Mouse (Mus musculus): ENCODE measurements around the gene Scn3b.

Scn3b gene

DNA sequence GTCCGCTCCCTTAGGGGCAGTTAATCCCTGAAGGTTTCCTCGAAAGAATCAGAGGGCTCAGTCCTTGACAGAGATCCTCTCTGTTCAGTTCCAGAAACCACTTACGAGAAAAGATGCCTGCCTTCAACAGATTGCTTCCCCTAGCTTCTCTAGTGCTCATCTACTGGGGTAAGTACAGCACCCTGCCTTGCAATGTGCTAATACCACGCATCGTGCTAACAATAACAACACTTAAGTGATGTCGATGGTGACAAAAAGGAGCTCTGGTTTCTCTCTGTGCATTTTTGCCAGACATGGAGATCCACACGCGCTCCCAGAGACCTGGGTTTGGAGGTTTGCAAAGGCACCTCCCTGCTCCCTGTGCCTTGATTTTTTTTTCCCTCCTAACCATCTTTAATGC, 863 bp downstream of the Scn3b start:
- DNase-seq = no peak

DNA sequence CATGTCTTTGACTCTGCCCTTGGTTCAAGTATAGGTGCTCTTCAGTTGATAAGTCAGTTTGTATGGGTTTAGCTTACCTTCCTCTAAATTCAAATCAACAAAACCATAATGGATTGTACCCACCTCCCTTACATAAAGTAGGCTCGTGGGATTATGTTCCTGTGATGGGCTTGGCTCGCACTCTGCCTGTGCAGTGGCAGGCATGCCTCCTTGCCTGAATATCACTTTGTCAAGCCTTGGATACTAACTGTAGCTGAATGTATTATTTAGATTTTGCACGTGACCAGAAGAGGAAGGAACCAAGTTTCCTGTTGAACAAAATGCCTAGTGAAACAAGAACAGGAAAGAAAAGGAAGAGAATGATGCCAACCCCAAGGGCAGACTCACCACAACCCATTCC, 2.1 kb downstream of the Scn3b start:
- no peak for DNase-seq

DNA sequence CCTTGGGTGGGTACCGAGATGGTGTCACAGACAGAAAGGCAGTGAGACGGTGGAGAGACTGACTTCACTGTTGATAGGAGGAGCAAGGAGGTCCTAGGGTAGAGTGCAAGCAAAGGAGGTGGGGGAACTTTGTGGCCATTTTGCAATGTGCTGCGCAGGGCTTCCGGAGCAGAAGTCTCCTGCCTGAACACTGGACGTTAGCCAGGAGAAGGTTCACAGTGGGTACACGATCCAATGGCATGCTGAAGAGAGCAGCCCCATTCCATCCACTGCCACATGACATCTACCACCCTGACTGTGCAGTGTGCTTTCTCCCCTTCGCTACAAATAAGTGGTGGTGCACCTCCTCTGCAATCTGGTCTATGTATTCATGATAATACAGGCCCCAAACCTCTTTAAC, 3.8 kb downstream of the Scn3b start:
- no peak for DNase-seq

DNA sequence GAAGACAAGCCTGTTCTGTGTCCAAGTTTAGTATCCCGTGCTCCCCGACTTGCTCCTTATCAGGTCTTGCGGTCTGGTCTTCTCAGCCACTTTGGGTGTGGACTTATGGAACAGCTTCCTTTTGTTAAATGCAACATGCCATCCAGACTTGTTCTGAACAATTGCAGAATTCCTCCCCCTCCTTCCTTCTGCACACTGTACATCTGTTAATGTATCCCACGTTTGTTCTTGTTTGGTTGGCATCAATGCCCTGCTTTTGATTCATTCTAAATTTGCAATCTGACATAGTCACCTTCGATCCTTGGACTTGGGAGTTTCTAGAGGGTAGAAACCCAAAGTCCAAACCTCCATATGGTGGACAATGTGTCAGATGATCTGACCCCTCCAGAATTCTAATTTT, 6.9 kb downstream of the Scn3b start:
- no peak for DNase-seq

DNA sequence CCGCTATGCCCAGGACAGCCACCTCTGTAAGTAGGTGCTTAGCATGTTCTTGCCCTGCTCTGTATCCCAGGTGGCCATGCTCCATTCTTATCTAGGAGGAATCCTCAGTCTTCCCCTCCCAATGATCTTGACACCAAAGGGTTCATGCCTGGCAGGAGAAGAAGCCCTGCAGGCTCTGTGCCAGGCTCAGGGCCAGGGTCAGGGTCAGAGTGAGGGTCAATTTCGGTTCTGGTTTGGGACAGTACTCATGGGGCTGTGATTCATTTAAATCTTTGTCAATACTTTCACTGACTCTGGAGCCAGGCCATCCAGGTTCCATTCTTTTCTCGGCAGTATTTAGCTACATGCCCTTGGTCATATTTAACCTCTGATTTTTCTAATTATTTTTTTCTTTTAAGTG, 8.7 kb downstream of the Scn3b start:
- DNase-seq = no peak

DNA sequence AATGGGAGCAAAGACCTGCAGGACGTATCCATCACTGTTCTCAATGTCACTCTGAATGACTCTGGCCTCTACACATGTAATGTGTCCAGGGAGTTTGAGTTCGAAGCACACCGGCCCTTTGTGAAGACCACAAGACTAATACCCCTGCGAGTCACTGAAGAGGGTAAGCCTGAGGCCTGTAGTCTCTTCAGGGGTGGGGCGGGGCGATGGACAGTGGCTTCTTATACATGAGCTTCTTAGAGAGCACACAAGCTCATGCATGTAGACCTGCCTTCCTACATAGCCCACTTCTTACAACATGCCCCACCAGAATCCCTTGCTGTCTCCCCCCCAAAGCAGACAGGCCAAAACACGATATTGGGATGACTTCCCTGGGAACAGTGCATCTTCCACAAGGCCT, 10.4 kb downstream of the Scn3b start:
- no peak for DNase-seq

DNA sequence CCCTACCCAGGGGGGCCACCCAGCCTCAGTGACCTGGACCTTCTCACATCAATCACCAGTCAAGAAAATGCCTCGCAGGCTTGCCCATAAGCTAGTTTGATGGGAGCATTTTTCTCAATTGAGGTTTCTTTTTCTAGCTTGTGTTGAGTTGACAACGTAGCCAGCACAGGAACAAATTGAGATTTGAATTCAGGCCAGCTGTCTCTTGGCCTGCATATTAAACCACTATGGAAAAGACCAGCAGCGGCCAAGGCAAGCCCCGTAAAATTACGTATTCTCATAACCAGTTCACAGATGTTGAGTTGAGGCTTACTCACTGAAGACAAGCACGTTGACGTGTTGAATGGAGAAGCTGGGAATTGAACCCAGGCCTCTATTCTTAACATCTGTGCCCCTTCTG, 14.0 kb downstream of the Scn3b start:
- no peak for DNase-seq

DNA sequence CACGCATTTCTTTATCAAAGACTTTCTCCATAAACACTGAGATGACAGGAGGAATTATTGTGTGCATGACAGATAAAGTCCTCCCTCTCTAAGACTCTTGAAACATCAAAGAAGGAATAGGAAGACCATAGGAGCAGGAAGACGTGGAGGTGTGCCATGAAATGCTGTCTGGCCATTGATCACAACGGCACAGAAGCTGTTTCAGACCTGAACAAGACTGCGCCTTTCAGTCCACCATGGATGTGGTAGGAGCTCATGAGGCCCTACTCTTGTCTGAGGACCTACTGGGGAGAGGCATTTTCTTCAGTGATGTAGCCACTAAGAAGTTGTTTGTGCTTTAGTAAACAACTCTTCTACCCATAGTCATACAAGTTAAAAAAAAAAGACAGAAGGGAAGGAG, 23.5 kb downstream of the Scn3b start:
- no peak for DNase-seq

DNA sequence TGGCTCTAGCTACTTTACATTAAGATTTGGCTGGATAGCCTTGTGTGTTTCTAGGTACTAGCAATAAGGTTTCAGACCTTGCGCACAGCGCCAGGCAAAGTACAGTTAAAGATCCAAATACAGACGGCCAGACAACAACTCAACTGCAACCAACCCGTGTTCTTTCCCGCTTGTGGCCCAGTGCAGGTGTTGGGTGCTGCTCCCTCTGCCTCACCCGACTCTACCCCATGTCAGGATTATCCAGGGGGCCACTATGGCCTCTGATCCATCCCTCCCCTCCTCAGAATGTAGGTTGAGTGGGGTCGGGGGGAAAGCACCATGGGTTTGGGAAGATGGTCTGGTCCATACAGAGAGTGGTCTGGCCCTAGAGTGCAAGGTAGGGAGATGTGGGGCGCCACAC, 24.3 kb downstream of the Scn3b start:
- DNase-seq = no peak

DNA sequence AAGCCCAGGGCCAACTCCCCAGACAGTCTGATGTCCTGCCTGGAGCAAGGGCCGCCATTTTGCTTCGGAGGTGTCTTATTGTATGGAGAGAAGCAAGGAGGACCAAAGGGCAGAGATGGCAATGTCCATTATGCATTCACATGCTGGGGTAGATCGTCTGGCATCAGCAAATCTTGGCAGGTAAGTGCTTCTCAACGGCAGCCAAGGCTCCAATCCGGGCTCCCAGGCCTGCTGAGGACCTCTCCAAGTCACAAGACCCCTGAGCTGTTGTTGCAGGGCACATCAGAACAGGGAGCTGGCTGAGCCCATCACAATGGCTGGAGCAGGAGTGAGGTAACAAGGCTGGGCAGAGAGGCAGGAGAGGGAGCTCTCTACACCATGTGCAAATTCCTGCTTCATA, 24.7 kb downstream of the Scn3b start:
- DNase-seq = no peak

DNA sequence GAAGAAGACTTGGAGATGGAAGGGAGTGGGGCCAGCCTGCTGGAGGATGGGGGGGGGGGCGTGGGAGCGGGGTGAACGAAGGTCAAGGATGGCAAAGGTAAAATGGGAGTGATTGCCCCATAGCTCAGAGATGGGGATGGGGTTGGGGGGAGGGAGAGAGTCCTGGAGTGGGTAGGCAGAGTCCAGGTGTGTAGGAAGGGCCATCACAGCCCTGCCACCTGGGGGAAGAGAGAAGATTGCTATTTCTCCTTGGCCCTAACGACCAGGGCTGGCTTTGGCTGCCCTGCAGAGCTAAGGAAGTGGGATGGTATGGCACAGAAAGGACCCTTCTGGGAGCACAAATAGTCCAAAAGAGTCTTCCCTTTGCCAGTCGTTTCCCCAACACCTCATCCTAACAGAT, 25.2 kb downstream of the Scn3b start:
- no peak for DNase-seq

DNA sequence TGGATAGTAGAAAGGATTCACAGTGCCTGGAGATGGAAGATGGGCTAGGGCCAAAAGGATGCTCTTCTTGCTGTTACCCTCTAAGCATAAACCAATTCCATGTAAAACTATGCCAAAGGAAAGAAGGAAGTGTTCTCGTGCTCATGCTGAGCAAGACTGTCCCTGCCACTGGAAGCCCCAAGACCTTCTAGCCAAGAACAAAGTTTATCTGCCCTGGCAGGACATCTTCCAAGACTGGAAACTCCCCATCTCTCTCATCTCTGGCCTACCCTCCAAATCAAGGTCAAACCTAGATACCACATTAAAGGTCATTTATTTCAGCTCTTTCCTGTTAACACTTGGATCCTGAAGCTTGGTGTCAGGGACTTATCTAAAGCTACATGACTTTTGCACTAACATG, 25.8 kb downstream of the Scn3b start:
- DNase-seq = no peak

DNA sequence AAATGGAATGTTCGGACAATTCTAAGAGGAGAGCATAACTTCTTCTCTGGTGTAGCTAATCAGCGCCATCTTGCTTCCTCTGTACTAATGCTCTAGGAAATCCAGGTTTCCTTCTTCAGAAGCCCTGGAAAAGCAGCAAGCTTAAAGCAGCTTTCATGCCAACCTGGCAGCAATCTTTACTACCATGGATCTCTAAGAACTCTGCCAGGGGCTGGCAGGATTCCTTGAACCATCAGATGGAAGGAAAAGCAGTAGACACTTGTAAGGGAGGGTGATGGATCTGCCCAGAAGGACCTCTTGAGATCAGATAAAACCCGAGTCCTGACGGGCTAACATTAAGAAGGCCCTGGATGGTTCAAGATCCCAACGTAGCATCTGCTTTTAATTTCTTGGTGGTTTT, 27.2 kb downstream of the Scn3b start:
- peak; percentile 79 for DNase-seq

DNA sequence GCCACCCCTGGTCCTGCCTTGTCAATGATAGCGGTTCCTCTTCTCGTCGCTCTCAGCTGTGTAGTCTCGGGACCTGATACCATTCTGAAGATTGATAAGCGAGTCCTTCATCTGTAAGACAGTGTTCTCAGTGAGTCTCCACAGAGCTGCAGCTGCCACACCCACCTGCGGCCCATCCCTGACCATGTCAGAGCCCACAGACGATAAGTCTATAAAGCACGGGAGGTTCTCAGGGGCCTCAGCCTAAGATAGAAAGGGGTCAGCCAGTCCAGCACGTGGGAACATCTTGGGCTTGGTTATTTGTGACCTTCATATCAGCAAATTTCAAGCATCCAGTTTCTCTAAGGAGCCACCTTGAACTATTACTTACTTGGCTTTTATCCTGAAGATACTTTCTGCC, 29.0 kb downstream of the Scn3b start:
- no peak for DNase-seq

DNA sequence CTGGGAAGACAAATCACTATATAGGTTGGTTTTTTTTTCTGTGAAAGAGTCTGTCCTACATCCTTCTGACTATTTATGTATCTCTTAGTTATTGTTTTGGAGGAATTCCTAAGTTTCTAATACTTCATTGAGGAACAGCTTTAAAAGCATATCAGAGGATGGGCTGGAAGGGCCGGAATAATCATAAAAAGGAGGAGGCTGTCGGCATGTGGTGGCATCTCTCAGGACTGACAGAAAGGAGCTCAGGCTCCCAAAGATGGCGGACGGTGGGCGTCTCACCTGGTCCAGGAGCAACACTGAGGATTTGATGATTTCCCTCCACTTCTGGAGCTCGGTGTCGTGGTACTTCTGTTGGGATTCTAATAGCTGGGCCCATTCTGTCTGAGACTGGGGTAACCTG, 30.3 kb downstream of the Scn3b start:
- DNase-seq = no peak

DNA sequence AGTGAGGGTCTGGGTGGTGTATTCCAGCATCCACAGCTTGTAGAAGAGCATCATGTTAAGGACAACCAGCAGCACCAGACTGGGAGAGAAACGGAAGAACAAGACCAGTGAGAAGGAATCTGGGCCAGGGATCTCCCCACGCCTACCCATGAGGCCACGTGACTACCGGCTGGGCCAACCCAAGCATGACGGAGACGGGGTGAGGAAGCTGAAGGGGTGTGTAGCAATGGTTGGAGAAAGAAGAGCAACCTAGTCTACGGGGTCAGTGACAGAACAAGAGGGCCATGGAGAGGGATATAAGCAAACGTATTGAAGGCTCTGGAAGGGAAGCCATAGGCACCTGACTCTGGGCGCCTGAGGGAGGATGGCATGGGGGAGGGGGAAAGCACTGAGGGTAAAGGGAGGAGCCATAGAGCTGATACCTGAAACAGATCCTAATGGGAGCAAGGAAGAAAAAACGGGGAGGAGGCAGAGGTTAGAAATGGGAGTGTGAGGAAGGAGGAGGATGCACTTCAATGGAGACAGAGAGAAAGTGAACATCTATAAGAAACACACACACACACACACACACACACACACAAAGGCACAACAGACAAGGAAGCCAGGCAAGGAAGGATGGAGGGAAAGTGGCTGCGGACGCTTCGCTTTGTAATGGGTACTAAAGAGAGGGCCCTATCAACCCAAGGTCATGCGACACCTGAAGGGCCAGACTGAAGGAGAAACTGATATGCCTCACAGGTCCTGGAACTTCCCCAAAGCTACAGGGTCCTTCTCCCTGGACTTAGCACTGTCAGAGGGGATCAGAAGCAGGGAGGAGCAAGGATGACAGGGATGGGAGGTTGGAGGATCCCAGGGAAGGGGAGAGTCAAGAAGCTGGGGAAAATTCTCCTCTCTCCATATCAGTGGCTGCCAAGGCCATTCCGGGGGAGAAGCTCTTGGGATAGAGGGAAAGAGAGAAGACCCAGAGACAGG, 31.3 kb downstream of the Scn3b start:
- DNase-seq = no peak

DNA sequence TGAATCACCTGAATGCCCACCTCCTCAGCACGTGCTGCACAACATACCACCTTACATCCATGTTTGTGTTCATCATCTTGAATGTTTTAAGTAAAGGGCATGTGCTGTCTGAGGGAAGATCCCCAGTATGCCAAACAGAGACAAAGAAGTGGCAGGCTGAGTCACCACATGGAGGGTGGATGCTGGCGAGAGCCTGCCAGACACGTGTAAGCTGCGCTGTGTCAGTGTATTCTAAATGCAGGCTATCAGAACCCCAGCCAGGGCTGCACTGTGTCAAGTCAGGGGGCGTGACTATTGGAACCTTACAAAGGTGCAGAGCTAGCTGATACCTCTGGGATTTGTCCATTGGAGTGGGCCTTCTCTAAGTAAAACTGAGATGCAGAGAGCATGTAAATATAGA, 32.5 kb downstream of the Scn3b start:
- DNase-seq = no peak

DNA sequence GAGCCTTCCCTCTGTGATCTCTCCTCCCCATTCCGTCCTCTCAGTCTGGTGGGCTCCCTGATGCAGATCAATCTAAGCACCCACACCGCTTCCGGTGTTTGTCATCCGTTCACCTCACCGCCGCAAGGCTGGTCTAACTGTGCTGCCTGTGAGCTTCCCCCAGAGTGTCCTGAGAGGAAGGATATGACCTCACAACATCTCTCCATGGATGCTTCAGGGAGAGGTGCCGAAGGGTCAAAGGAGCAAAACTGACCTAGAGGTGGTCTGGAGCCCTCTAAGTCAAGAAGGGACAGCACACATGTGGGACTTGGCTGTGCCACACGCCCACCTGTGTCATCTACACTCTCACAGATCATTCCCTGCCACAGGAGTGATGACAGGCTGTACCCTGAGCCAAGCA, 33.4 kb downstream of the Scn3b start:
- no peak for DNase-seq

DNA sequence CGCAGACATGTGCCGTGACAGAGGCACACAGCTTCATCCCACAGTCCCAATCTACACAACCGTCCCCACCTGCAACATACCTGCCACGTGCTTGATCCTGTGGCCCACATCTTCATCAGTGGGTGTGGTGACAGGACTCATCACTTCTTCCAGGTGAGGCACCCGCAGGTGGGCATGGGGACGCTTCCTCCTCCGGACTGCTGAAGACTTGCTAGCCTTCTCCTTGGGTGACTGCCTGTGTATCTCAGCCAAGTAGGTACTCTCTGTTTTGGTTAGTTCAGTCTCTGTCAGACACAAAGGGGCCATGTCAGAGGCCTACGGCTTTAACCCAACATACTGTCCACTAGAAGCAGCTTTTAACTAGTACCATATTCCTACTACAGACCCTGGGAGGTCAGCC, 35.2 kb downstream of the Scn3b start:
- DNase-seq = no peak

DNA sequence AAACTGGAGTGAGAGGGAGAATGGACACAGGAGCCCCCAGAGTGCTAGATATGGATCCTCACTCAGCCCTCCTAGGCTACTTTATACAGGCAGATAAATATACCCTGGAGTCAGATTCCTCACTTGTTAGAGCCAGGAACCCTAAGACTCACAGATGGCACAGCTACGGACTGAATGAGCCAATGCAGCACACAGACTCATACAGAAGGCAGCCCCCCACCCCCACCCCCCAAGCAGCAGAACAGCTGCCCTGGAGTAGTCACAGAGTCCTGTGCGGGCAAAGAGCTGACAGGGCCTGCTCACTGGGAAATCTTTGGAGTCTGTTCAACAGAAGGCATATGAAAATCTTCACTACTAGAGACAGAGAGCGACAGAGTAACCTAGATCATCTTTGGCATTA, 38.3 kb downstream of the Scn3b start:
- DNase-seq = no peak

DNA sequence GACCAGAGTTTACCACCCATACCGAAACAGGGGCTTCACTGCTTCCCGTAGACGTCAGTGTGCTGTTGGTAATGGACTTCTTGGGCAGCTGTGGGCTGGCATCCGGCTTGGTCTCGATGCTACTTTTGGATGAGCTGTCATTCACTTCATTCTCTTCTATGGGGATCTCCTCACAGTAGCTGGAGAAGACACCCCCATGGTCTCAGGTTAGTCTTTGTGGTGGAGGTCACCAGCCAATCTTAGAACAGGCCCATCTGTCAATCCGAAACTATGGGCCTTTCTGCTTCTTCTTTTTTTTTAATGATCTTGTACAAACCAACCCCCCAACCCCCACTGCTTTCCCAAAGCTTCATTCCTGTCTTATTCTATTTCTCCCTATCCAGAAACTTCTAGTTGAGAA, 40.9 kb downstream of the Scn3b start:
- DNase-seq = no peak

DNA sequence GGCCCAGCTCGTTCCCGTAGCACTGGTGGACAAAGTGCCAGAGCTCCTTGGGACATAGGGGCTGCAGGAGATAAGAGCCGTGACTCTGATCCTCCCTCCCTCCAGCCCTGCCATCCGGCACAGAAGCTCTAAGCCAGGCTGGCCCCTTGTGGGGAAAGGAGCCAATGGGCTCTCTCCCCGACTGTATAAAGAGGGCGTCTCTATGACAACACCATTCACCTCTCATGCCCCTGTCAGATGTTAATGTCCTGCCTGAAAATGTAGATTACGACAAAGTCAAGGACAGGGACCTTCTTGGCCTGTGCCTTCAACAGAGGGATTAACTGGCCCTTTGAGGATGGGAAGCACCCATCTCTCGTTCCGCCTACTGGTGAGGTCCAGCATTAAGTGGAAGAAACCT, 42.8 kb downstream of the Scn3b start:
- no peak for DNase-seq

DNA sequence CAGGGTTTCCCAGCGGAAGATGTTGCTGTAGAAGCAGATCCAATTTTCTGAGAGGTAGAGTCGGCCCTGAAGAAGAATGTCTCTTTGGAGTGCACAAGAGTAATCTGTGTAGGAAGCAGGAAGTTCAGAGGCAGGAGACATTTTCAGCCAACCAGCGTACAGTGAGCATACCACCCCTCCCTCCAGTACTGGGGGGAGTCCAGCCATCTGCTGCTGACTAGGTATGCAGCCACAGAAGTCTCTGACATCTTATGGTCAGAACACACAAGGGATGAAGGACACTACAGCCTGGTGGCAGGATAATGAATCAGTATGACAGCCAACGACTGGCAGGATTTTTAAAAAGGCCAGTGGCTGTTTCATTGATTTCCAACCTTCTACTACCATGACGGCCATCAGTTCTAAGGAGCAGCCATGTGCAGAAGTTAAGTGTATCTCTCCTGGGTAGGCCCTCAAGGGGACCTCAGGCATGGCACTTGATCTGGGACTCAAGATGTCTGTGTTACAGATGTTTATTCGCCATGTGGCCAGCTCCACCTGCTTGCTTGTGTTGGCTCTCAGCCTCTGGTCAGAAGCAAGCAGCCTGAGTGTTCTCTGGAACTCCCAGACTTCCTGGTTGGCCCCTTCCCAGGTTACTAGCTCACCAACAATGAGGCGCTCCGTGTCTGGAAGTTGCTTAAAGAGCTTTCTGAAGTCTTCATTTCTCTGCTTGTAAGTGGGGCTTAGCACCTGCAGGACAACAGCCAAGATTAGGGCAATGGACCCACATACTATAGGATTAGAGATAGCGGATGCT, 48.0 kb downstream of the Scn3b start:
- DNase-seq = peak; percentile 49

DNA sequence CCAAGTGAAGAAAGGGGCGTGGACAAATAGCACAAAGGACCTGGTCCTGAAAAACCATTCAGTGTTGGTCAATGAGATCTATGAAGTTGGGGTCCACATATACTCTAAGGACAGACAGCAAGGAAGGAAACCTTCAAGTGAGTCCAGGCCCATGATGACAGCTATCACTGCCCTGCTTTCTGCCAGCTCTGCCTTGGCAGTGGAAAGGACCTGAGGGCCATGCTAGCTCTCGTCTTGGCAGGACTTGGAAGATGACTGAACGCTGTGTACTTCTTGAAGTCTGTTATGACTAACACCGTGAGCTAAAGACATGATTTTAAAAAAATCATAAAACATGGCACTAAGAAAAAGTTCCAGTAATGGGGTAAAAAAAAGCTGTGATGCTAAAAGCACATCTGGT, 48.7 kb downstream of the Scn3b start:
- DNase-seq = no peak

All from cerebellum, adult 9-10 months (tissue).